ENCODE assay signal across 9 mouse cellular contexts in the genomic region with DNA sequence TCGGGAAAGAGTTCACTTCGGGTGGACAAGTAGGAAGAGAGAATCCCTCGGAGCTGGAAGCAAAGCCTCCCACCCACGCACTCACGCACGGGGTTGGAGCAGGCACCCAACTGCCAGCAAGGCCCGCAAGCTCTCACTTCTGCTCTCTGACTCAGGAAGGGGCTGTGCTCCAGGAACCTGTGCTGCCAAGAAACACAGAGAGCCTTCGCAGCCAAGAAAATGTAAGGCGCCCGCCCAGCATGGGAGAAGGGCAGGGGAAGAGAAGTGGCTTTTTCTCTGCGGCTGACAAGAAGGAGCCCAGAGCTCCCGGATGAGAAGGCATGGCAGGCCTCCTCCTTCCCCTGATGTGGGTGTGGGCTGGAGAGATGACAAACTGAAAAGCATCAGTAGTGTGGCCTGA.
DNase-seq lines count a peak whose midpoint lies in the region; ATAC-seq and TF ChIP-seq lines count a peak whose summit lies in the region.
"Had no signal": no experiment of that assay in that cellular context is flagged by ENCODE, and none has a peak within 500 bp of the region (broad histone marks: within the 10 kb centered on the region; RNA-seq: fewer than 3 reads in every experiment).

No protein-coding gene starts in this region.

- peak; percentile 29 for DNase-seq in hindbrain, postnatal 0 days (ENCODE audit: low spot score)
- DNase-seq in hindbrain, embryonic 14.5 days (ENCODE audit: low spot score), result no peak
- peak; percentile 36 for DNase-seq in cerebellum, adult 8-10 months
- DNase-seq in gastrocnemius, postnatal 25 days, result peak; percentile 35
- DNase-seq in lung, postnatal 14 days, result peak; percentile 1
- DNase-seq in embryo, embryonic 9.5 days (ENCODE audit: extremely low spot score), result no peak
- DNase-seq in kidney, adult 2 months, result no peak

- TF ChIP-seq POLR2A in kidney, adult 2 months (IDR thresholded peaks at IDR 0.05; ENCODE audit: low read depth, low read length), result no peak

- H3K9ac ChIP-seq in hindbrain, postnatal 0 days (replicated peaks; ENCODE audit: low read length), result no peak overlapping the region
- no peak overlapping the region for H3K9ac ChIP-seq in hindbrain, embryonic 14.5 days
- H3K9ac ChIP-seq: liver, embryonic 15.5 days had no signal

- H3K36me3 ChIP-seq in hindbrain, postnatal 0 days (ENCODE audit: insufficient read depth, low read length), result no peaks in the 10 kb centered on the region
- H3K36me3 ChIP-seq in hindbrain, embryonic 14.5 days (replicated peaks; ENCODE audit: control insufficient read depth, insufficient read depth), result no peaks in the 10 kb centered on the region
- H3K36me3 ChIP-seq in kidney, adult 2 months (ENCODE audit: control insufficient read depth, insufficient read depth, low read length), result no peaks in the 10 kb centered on the region
- H3K36me3 ChIP-seq: liver, embryonic 15.5 days had no signal

- no peaks in the 10 kb centered on the region for H3K4me1 ChIP-seq in hindbrain, postnatal 0 days (ENCODE audit: insufficient read depth, low read length)
- peaks cover 11% of the 10 kb centered on the region for H3K4me1 ChIP-seq in hindbrain, embryonic 14.5 days (replicated peaks; ENCODE audit: control insufficient read depth, insufficient read depth, low read length)
- H3K4me1 ChIP-seq in kidney, adult 2 months (ENCODE audit: control insufficient read depth, insufficient read depth, low read length), result no peaks in the 10 kb centered on the region
- H3K4me1 ChIP-seq: liver, embryonic 15.5 days had no signal

- no peaks in the 10 kb centered on the region for H3K9me3 ChIP-seq in hindbrain, postnatal 0 days (ENCODE audit: low read length)
- no peaks in the 10 kb centered on the region for H3K9me3 ChIP-seq in hindbrain, embryonic 14.5 days (ENCODE audit: control insufficient read depth, low read length)
- H3K9me3 ChIP-seq: liver, embryonic 15.5 days had no signal

- TF ChIP-seq CTCF in hindbrain, postnatal 0 days (IDR thresholded peaks at IDR 0.05; ENCODE audit: low read depth), result no peak
- no peak for TF ChIP-seq CTCF in kidney, adult 2 months (conservative IDR thresholded peaks at IDR 0.05; ENCODE audit: insufficient read depth, insufficient read length, low read depth, low read length)

- H3K4me3 ChIP-seq in hindbrain, postnatal 0 days (ENCODE audit: low read length), result no peak overlapping the region
- no peak overlapping the region for H3K4me3 ChIP-seq in hindbrain, embryonic 14.5 days (replicated peaks; ENCODE audit: low read length)
- H3K4me3 ChIP-seq in kidney, adult 2 months (ENCODE audit: insufficient read depth, low read depth, low read length), result no peak overlapping the region
- H3K4me3 ChIP-seq: liver, embryonic 15.5 days had no signal

- 55% methylated on average over 12 of the region's 12 CpGs for WGBS in hindbrain, postnatal 0 days
- 79% methylated on average over 12 of the region's 12 CpGs for WGBS in hindbrain, embryonic 14.5 days
- 70% methylated on average over 12 of the region's 12 CpGs for WGBS in kidney, adult 2 months

- ATAC-seq in hindbrain, postnatal 0 days, result no peak
- ATAC-seq in hindbrain, embryonic 14.5 days (ENCODE audit: low FRiP score), result no peak
- no peak for ATAC-seq in megakaryocyte-erythroid progenitor cell, adult 5-6 weeks (replicated peaks; ENCODE audit: low FRiP score, low TSS enrichment, poor library complexity, severe bottlenecking)

- H3K27ac ChIP-seq in hindbrain, postnatal 0 days, result no peak overlapping the region
- no peak overlapping the region for H3K27ac ChIP-seq in hindbrain, embryonic 14.5 days
- no peak overlapping the region for H3K27ac ChIP-seq in kidney, adult 2 months (ENCODE audit: insufficient read depth, low read depth, low read length)
- H3K27ac ChIP-seq: liver, embryonic 15.5 days had no signal

- H3K27me3 ChIP-seq in hindbrain, postnatal 0 days (ENCODE audit: insufficient read depth, low read length), result no peaks in the 10 kb centered on the region
- H3K27me3 ChIP-seq in hindbrain, embryonic 14.5 days (ENCODE audit: control insufficient read depth, insufficient read depth, low read length), result no peaks in the 10 kb centered on the region
- no peaks in the 10 kb centered on the region for H3K27me3 ChIP-seq in kidney, adult 2 months (replicated peaks; ENCODE audit: control insufficient read depth, insufficient read depth, low read length)
- H3K27me3 ChIP-seq: liver, embryonic 15.5 days had no signal

- no peak overlapping the region for H3K4me2 ChIP-seq in hindbrain, postnatal 0 days (ENCODE audit: low read depth, low read length)
- no peak overlapping the region for H3K4me2 ChIP-seq in hindbrain, embryonic 14.5 days (replicated peaks)
- H3K4me2 ChIP-seq: liver, embryonic 15.5 days had no signal

Comparison
In these comparisons a context has a peak if more than half of its experiments do, and no peak if none do; other contexts are left out.
1. DNase-seq: peak in hindbrain, postnatal 0 days (single experiment), cerebellum, adult 8-10 months (single experiment), gastrocnemius, postnatal 25 days (single experiment) and lung, postnatal 14 days (single experiment); none in hindbrain, embryonic 14.5 days (single experiment), embryo, embryonic 9.5 days (single experiment) and kidney, adult 2 months (single experiment).